Mouse (Mus musculus): Measurements from ENCODE around the gene Lamc1.

DNA sequence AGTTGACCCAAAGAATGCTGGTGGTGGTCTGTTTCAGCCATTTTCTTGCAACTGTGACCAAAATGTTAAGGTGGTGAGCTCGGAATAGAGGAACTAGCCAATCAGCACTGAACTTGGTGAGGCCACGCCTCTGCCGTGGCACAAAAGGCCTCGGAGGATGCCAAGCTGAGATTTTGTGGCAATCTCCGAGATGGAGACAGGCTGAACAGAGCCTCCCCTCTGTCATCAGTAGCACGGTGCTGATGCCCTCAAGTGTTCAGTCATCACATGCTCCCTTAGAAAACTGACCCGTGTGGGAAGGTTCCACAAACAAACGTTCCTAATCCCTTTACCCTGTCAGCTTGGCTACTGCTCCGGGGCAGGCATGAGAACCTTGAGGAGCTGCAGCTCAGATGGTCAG is 113.2 kb downstream of the Lamc1 start:
- TF ChIP-seq POLR2A (IDR thresholded peaks at IDR 0.05; ENCODE audit: control insufficient read depth, low read depth, low read length) (no peak), CTCF (IDR thresholded peaks at IDR 0.05; ENCODE audit: control insufficient read depth, insufficient read depth, insufficient replicate concordance, low read depth, low read length) (no peak)

Measured in testis, adult 2 months (tissue).